Mouse (Mus musculus): ENCODE measurements around the gene Gm49395. TPM values are rescaled to one million over a fixed set of nuclear protein-coding genes. Genes with fewer than 3 reads are reported as not detected.

The Gm49395 gene
- polyA plus RNA-seq, 1 experiment from 2014 or later = 6.3 TPM

GRCm38 (mm10) chr13:115125130-115125529, 23.4 kb upstream of the Gm49395 start:
- Histone ChIP-seq H3K36me3 (no peaks in the 10 kb centered on the region), H3K4me1 (no peaks in the 10 kb centered on the region), H3K27me3 (no peaks in the 10 kb centered on the region), H3K9ac (no peak overlapping the region), H3K9me3 (no peaks in the 10 kb centered on the region), H3K27ac (no peak overlapping the region), H3K4me2 (no peak overlapping the region), H3K4me3 (no peak overlapping the region)
- WGBS = 84% methylated on average over 4 of the region's 4 CpGs
- ATAC-seq (ENCODE audit: insufficient number of reproducible peaks, low FRiP score, low TSS enrichment, low read depth) = no peak

GRCm38 (mm10) chr13:115124521-115124920, 22.8 kb upstream of the Gm49395 start:
- 83% methylated on average over 1 of the region's 1 CpGs for WGBS
- Histone ChIP-seq H3K27ac (no peak overlapping the region), H3K4me1 (no peaks in the 10 kb centered on the region), H3K4me2 (no peak overlapping the region), H3K9me3 (no peaks in the 10 kb centered on the region), H3K27me3 (no peaks in the 10 kb centered on the region), H3K36me3 (no peaks in the 10 kb centered on the region), H3K9ac (no peak overlapping the region), H3K4me3 (no peak overlapping the region)
- no peak for ATAC-seq (ENCODE audit: insufficient number of reproducible peaks, low FRiP score, low TSS enrichment, low read depth)

GRCm38 (mm10) chr13:115118756-115119155, 17.0 kb upstream of the Gm49395 start:
- no peak overlapping the region for H3K4me2 ChIP-seq
- 64% methylated on average over 5 of the region's 5 CpGs for WGBS
- no peak overlapping the region for H3K4me3 ChIP-seq
- H3K9me3 ChIP-seq = no peaks in the 10 kb centered on the region
- no peaks in the 10 kb centered on the region for H3K4me1 ChIP-seq
- no peaks in the 10 kb centered on the region for H3K27me3 ChIP-seq
- ATAC-seq (ENCODE audit: insufficient number of reproducible peaks, low FRiP score, low TSS enrichment, low read depth) = no peak
- no peak overlapping the region for H3K9ac ChIP-seq
- H3K27ac ChIP-seq = no peak overlapping the region
- H3K36me3 ChIP-seq = no peaks in the 10 kb centered on the region

GRCm38 (mm10) chr13:115118195-115118594, 16.5 kb upstream of the Gm49395 start:
- WGBS = 74% methylated on average over 3 of the region's 3 CpGs
- Histone ChIP-seq H3K36me3 (no peaks in the 10 kb centered on the region), H3K9me3 (no peaks in the 10 kb centered on the region), H3K4me1 (no peaks in the 10 kb centered on the region), H3K27ac (no peak overlapping the region), H3K4me3 (no peak overlapping the region), H3K4me2 (no peak overlapping the region), H3K9ac (no peak overlapping the region), H3K27me3 (no peaks in the 10 kb centered on the region)
- no peak for ATAC-seq (ENCODE audit: insufficient number of reproducible peaks, low FRiP score, low TSS enrichment, low read depth)

- H3K4me3 ChIP-seq = no peak overlapping the region
- H3K27ac ChIP-seq = no peak overlapping the region
- no peaks in the 10 kb centered on the region for H3K9me3 ChIP-seq
- H3K9ac ChIP-seq = no peak overlapping the region
- 79% methylated on average over 3 of the region's 3 CpGs for WGBS
- H3K4me1 ChIP-seq = no peaks in the 10 kb centered on the region
- no peaks in the 10 kb centered on the region for H3K27me3 ChIP-seq
- no peak for ATAC-seq (ENCODE audit: insufficient number of reproducible peaks, low FRiP score, low TSS enrichment, low read depth)
- no peaks in the 10 kb centered on the region for H3K36me3 ChIP-seq
- no peak overlapping the region for H3K4me2 ChIP-seq
Observed at GRCm38 (mm10) chr13:115116930-115117621, 15.4 kb upstream of the Gm49395 start.

GRCm38 (mm10) chr13:115109628-115110027, 7.9 kb upstream of the Gm49395 start:
- no peak overlapping the region for H3K4me2 ChIP-seq
- 75% methylated on average over 4 of the region's 4 CpGs for WGBS
- H3K27ac ChIP-seq = no peak overlapping the region
- no peaks in the 10 kb centered on the region for H3K4me1 ChIP-seq
- no peaks in the 10 kb centered on the region for H3K27me3 ChIP-seq
- H3K4me3 ChIP-seq = no peak overlapping the region
- no peaks in the 10 kb centered on the region for H3K9me3 ChIP-seq
- H3K36me3 ChIP-seq = no peaks in the 10 kb centered on the region
- no peak overlapping the region for H3K9ac ChIP-seq
- no peak for ATAC-seq (ENCODE audit: insufficient number of reproducible peaks, low FRiP score, low TSS enrichment, low read depth)

- H3K4me3 ChIP-seq = no peak overlapping the region
- no peak overlapping the region for H3K9ac ChIP-seq
- no peaks in the 10 kb centered on the region for H3K9me3 ChIP-seq
- no peaks in the 10 kb centered on the region for H3K36me3 ChIP-seq
- WGBS = 86% methylated on average over 8 of the region's 8 CpGs
- no peaks in the 10 kb centered on the region for H3K27me3 ChIP-seq
- no peak overlapping the region for H3K4me2 ChIP-seq
- no peaks in the 10 kb centered on the region for H3K4me1 ChIP-seq
- ATAC-seq (ENCODE audit: insufficient number of reproducible peaks, low FRiP score, low TSS enrichment, low read depth) = no peak
- no peak overlapping the region for H3K27ac ChIP-seq
Observed at GRCm38 (mm10) chr13:115107436-115107835, 5.7 kb upstream of the Gm49395 start.

- peaks cover 6% of the 10 kb centered on the region; the same call in 1 of the 2 replicates for H3K4me1 ChIP-seq
- no peak overlapping the region for H3K27ac ChIP-seq
- no peak for ATAC-seq (ENCODE audit: insufficient number of reproducible peaks, low FRiP score, low TSS enrichment, low read depth)
- no peaks in the 10 kb centered on the region for H3K27me3 ChIP-seq
- H3K9me3 ChIP-seq = no peaks in the 10 kb centered on the region
- no peak overlapping the region for H3K4me3 ChIP-seq
- no peak overlapping the region for H3K9ac ChIP-seq
- no peaks in the 10 kb centered on the region for H3K36me3 ChIP-seq
- 65% methylated on average over 10 of the region's 10 CpGs for WGBS
- H3K4me2 ChIP-seq = no peak overlapping the region
Observed at GRCm38 (mm10) chr13:115106183-115106582, 4.5 kb upstream of the Gm49395 start.

- ATAC-seq (ENCODE audit: insufficient number of reproducible peaks, low FRiP score, low TSS enrichment, low read depth) = no peak
- WGBS = 83% methylated on average over 2 of the region's 2 CpGs
- no peak overlapping the region for H3K4me3 ChIP-seq
- peaks cover 10% of the 10 kb centered on the region; the same call in 1 of the 2 replicates for H3K4me1 ChIP-seq
- H3K4me2 ChIP-seq = no peak overlapping the region
- no peak overlapping the region for H3K9ac ChIP-seq
- H3K27ac ChIP-seq = no peak overlapping the region
- no peaks in the 10 kb centered on the region for H3K36me3 ChIP-seq
- H3K9me3 ChIP-seq = no peaks in the 10 kb centered on the region
- H3K27me3 ChIP-seq = no peaks in the 10 kb centered on the region
Observed at GRCm38 (mm10) chr13:115102754-115103153, 1.0 kb upstream of the Gm49395 start.

- Histone ChIP-seq H3K4me2 (peak overlapping the region; percentile 91), H3K4me3 (peak overlapping the region; percentile 58), H3K9me3 (no peaks in the 10 kb centered on the region), H3K4me1 (peaks cover 10% of the 10 kb centered on the region; the same call in 1 of the 2 replicates), H3K27ac (no peak overlapping the region), H3K9ac (0 out of 2 replicates have a peak overlapping the region, but pooled peaks have one; percentile 49), H3K27me3 (no peaks in the 10 kb centered on the region), H3K36me3 (no peaks in the 10 kb centered on the region)
- no peak for ATAC-seq (ENCODE audit: insufficient number of reproducible peaks, low FRiP score, low TSS enrichment, low read depth)
- WGBS = 31% methylated on average over 11 of the region's 11 CpGs
Observed at GRCm38 (mm10) chr13:115100381-115101177, 1.1 kb downstream of the Gm49395 start.

GRCm38 (mm10) chr13:115099381-115099780, 2.3 kb downstream of the Gm49395 start:
- Histone ChIP-seq H3K27me3 (no peaks in the 10 kb centered on the region), H3K36me3 (no peaks in the 10 kb centered on the region), H3K9ac (no peak overlapping the region), H3K4me1 (peaks cover 10% of the 10 kb centered on the region; the same call in 1 of the 2 replicates), H3K9me3 (no peaks in the 10 kb centered on the region), H3K4me2 (no peak overlapping the region), H3K27ac (no peak overlapping the region), H3K4me3 (no peak overlapping the region)
- ATAC-seq (ENCODE audit: insufficient number of reproducible peaks, low FRiP score, low TSS enrichment, low read depth) = no peak
- 84% methylated on average over 9 of the region's 9 CpGs for WGBS

GRCm38 (mm10) chr13:115098227-115098626, 3.5 kb downstream of the Gm49395 start:
- Histone ChIP-seq H3K9me3 (no peaks in the 10 kb centered on the region), H3K4me3 (no peak overlapping the region), H3K36me3 (no peaks in the 10 kb centered on the region), H3K27me3 (no peaks in the 10 kb centered on the region), H3K9ac (no peak overlapping the region), H3K4me2 (no peak overlapping the region), H3K4me1 (peaks cover 10% of the 10 kb centered on the region; the same call in 1 of the 2 replicates), H3K27ac (no peak overlapping the region)
- no peak for ATAC-seq (ENCODE audit: insufficient number of reproducible peaks, low FRiP score, low TSS enrichment, low read depth)
- 58% methylated on average over 3 of the region's 3 CpGs for WGBS

Data from limb, embryonic 15.5 days (tissue).